Mouse (Mus musculus) cerebellum, postnatal 10 days (tissue): Measurements from ENCODE around the gene Gm20696.

Experiments
- DNase-seq, 2 experiments: peaks; one replicate each; pipeline ENCODE4 v3.0.0; 2021; ENCODE audit warnings: mixed read lengths in 2 of 2

Gene Gm20696

GRCm38 (mm10) chr6:99275381-99276296 lies 391.0 kb downstream of the Gm20696 start:
- DNase-seq = no peak

- no peak for DNase-seq
Observed at GRCm38 (mm10) chr6:99274667-99275066, 391.9 kb downstream of the Gm20696 start.

DNA sequence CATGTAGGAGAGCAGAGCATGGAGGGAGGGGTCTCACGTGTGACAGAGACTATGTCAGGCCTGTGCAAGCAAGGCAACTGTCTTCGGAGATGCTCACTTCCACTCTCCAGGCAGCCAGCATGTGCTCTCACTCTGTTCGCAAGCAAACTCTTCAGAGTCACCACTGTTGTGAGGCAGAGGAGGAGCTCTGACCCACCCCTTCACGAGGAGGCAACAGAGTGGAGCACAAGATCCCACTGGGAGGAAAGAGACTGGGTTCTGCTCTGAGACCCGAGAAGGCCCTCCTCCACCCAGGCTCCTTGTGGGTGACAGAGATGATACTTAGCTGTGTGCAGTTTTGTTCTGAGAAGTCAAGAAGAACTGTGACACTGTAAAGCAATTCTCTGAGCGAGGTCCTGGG lies 392.4 kb downstream of the Gm20696 start:
- no peak for DNase-seq

- no peak for DNase-seq
Observed at GRCm38 (mm10) chr6:99273177-99273576, 393.4 kb downstream of the Gm20696 start.

GRCm38 (mm10) chr6:99272174-99272573 lies 394.4 kb downstream of the Gm20696 start:
- no peak for DNase-seq

GRCm38 (mm10) chr6:99271741-99272140 lies 394.9 kb downstream of the Gm20696 start:
- no peak for DNase-seq

DNA sequence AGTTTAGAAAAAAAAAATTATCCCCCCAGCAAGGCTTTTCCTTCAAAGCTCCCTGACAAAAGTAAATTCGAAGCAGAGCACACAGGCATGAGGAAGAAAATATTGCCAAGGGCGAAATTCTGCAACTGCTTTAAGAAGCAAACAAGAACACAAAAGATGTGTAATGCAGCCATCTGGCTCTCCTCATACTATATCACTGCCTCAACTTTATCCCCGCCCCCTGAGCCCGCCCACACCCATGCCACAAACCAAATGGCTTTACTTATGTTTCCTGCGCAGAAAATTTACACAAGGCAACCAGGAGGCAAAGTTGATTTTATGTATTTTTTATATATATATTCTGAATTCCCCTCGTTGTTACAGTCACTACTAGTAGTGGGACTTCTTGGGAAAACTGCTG lies 396.7 kb downstream of the Gm20696 start:
- no peak for DNase-seq

DNA sequence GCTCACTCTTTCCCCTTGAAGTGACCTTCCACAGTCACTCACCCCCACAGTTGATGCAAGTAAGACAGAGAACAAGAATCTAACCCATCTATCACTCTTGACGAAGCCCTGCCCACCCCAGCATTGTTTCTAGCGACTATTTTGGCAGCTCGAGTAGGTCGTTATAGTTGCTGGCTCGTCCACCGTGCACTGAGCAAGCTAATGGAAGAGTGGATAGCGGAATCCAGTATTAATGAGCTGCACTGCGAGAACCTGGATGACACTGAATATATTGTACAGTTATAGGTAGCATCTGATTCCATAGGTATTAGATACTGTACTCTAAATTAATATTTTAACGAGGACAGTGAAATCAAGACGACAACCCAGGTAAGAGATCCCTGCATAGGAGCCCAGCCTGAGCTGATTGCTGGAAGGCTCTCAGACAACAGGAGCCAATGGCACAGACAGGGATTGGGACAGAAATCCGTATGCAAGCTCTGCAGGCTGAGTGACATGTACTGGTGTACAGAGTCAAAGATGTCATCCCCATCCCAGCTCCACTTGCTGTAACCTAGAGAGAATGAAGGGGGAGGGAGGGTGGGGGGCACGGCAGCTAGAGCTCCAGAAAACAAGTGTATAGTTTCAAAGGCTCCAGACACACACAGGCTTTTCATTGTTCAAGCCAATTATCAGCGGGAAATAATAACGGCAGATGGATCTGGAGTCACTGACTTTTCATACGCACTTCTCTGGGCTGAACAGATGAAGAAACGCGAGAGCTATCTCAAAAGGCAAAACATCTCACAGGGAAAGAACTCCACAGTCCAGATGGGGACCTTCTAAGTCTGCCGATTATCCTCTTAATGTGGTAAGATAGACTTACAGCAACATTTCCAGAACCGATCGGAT lies 398.2 kb downstream of the Gm20696 start:
- DNase-seq = peak; percentile 58 to 59

DNA sequence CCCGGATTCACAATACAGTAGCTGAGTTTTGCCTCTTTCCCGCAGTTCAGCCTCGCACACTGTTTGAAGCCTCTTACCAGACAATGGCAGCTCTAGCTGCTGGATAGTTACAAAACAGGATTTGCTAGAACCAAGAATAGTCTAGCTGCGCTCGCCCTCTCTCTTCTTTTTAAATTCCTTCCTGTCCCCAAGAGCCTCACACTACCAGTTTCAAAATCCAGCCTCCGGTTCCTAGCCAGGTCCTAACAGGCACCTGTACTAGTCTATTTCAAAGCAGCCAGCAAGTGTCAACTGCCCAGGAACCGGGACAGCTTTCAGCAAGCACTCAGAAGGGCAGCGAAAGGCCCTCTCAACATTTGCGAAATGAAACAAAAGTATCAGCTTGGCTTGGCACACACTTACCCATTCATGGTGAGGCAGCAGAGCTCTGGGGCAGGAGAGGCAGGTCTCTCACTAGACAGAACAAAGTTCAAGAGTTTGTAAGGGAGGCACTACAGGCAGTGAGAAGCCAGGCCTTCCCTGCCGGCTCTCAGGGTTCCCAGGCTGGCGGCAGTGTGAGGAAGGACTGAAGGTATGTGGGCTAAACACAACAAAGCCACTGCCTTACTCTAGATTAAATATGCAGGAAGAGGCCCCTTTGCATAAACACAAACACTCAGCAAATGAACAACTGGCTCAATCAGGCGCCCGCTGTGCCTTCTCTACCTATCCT lies 400.5 kb downstream of the Gm20696 start:
- no peak for DNase-seq

DNA sequence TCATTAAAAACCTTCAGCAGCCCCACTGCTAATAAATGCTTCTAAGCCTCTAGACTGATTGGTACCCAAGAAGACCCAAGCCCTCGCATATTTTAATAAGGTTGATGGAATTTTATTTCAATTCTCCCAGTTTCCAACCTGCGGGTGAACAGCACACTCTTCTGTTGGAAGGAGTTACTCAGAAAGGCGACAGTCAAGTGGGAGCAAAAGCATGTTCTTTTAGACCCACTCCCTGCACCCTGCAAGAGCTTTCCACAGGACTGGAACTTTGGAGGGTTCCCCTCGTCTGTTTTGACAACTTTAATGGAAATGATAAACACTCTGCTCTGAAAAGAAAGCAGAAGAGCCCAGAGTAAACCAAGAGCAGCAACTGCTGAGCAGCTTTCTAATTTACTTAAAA lies 401.4 kb downstream of the Gm20696 start:
- DNase-seq = no peak

DNA sequence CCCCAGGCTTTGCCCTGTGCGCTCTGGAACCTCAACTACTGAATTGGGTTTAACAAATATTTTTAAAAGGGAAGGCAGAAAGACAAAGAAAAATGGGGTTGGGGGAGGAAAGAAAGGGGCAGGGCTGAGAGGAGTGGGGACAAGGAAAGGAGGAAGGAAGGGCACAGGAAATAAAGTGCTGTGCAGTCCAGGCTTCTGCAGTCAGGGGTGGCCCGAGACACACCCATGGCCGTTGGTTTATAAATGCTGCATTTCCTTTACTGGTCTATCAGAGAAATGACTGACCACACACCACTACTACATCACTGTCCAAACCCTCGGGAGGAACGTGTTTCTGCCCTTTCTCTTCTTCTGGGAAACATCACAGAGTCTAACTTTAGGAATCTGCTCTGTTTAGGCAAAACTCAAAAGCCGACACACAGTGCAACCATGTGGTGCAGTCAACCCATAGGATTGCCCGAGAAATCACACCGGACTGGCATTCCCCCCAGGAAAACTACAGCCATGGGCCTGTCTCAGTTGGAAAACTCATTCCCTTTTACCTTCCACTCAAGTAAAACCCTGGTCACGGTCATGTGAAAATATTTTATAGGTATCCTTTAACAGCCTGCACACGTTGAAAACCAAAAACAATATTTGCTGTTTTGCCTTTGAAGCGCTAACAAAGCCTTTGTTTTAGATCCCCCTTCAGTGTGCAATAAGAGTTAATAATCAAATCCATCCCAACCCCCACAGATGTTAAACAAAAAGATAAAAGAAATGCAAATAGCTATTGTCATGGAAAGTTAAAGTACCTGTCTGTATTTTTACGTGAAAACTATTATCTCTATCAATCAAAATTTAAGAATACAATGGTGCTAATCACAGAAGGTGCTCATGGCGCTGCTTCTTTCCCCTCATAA lies 402.2 kb downstream of the Gm20696 start:
- no peak for DNase-seq

- peak; percentile 37 to 48 for DNase-seq
Observed at GRCm38 (mm10) chr6:99263886-99264185, 402.8 kb downstream of the Gm20696 start.

DNA sequence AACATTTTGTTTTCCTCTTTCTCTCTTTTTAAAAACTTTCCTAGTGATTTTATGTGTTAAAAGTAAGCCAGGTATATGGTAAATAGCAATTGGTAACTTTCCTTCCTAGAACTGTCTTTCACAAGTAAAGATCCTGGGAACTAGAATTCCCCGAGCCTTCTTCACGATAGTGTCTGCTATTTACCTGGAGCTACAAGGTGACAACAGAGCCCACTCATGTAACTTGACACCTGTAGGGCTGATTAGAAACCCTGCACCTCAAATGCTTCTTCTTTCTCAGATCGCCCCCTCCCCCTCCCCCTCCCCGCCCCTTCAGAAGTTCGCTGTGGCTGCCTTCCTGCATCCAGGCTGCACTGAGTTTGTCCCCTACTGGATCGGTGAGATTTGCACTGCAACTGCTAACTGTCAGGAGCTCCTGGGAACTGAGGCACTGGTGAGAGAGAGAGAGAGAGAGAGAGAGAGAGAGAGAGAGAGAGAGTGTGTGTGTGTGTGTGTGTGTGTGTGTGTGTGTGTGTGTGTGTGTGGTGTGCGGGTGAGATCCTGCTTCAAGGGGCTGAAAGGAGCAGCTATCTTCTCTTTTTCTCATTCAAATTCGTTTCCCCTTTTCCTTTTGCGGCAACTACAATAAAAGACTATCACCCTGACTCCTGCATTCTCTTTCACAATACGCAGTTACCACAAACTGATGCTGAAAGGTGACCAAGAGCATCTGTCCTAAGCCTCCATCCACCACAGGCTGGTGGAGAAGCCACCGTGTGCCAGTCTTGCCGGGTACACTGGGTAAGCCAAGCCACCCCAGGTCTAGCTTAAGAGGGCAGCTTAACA lies 403.3 kb downstream of the Gm20696 start:
- no peak for DNase-seq

- no peak for DNase-seq
Observed at GRCm38 (mm10) chr6:99261737-99262130, 404.9 kb downstream of the Gm20696 start.

DNA sequence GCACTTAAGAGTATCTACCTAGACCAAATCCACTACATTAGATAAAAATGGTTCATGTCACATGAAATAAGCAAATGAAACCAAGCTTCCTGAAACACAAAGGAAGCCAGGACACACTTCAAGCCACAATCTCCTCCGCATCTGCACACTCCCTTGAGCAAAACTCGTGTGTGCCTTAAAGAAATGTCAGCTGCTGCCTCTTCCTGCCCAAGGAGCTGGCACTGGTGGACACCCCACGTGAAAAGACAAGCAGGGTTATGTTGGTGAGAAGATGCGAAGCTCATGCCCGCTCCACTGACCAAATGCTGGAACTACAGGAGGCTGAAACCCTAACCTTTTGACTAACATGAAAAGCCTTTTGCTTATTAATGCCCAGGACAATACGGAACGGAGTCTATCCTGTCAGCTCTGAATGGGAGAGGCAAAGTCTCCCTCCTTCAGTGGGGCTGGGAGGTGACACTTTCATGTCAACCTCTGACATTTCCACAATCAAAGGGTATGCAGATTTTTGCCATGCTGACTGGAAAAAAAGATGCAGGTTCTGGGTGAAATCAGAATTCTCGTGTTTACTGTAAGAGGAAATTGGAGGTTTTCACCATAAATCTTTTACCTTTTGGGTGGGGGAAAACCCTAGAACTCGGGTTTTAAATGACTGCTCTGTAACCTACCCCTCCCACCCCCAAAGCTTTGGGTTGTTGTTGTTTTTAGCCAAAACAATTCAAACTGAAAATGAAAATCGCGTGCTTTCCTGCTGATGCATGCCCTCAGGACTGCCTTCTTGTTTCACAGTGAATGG lies 405.5 kb downstream of the Gm20696 start:
- DNase-seq = peak; percentile 27 to 31

DNA sequence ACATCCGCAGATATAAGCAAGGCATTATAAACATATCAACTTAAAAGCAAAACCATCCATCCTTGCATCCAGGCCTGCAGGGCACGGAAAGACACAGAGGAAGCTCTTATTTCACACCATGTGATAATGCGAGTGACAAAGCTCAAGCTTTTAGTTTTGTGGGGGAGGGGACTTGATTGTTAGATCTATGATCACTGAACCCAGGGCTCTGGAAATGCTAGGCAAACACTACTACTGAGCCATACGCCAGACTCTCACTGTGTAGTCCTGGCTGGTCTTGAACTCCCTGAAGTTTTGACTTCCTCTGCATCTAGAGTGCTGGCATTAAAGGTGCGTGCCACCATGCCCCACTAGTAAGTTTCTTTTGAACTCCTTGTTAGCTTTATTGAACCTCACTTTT lies 408.3 kb downstream of the Gm20696 start:
- no peak for DNase-seq

- DNase-seq = no peak
Observed at GRCm38 (mm10) chr6:99257676-99258075, 408.9 kb downstream of the Gm20696 start.

GRCm38 (mm10) chr6:99253331-99253730 lies 413.3 kb downstream of the Gm20696 start:
- DNase-seq = no peak

- no peak for DNase-seq
Observed at GRCm38 (mm10) chr6:99252816-99253215, 413.8 kb downstream of the Gm20696 start.

GRCm38 (mm10) chr6:99251924-99252323 lies 414.7 kb downstream of the Gm20696 start:
- no peak for DNase-seq
